Mouse (Mus musculus) limb, embryonic 15.5 days (tissue): ENCODE results near the gene Slc46a2. TPM values are rescaled to one million over a fixed set of nuclear protein-coding genes. Genes with fewer than 3 reads are reported as not detected.
A peak's percentile ranks its signal among the peaks of the same experiment; 100 is the strongest.

Experiments
- ATAC-seq: fragments of 200-750 bp; cut with Nextera tagmentation; 2 replicates; pipeline ENCODE4 v1.8.0; 2017; ENCODE audit warnings: low read depth, moderate TSS enrichment; ENCODE audit not compliant: insufficient number of reproducible peaks, low FRiP score, low TSS enrichment
- H3K27ac ChIP-seq: fragments of 300-500 bp; sonication (generic); 2 replicates; pipeline ENCODE4 v1.5.1; 2015; ENCODE audit warnings: moderate library complexity, mild to moderate bottlenecking, inconsistent platforms
- H3K27me3 ChIP-seq: fragments of 300-500 bp; sonication (generic); 2 replicates; pipeline ENCODE4 v1.6.1; 2015; ENCODE audit warnings: inconsistent platforms
- H3K36me3 ChIP-seq: fragments of 300-500 bp; sonication (generic); 2 replicates; pipeline ENCODE4 v1.6.1; 2015; ENCODE audit warnings: inconsistent platforms
- H3K4me1 ChIP-seq: fragments of 300-500 bp; sonication (generic); 2 replicates; pipeline ENCODE4 v1.6.1; 2015; ENCODE audit warnings: inconsistent platforms
- H3K4me2 ChIP-seq: fragments of 300-500 bp; sonication (generic); 2 replicates; pipeline ENCODE4 v1.6.1; 2015; ENCODE audit warnings: mild to moderate bottlenecking, inconsistent platforms
- H3K4me3 ChIP-seq: fragments of 300-500 bp; sonication (generic); 2 replicates; pipeline ENCODE4 v1.5.1; 2015; ENCODE audit warnings: mild to moderate bottlenecking, inconsistent platforms
- H3K9ac ChIP-seq: fragments of 300-500 bp; sonication (generic); 2 replicates; pipeline ENCODE4 v1.6.1; 2015; ENCODE audit warnings: inconsistent platforms
- H3K9me3 ChIP-seq: fragments of 300-500 bp; sonication (generic); 2 replicates; pipeline ENCODE4 v1.6.1; 2016; ENCODE audit warnings: inconsistent platforms
- WGBS: fragments of 180-500 bp; shearing (Covaris S2); methylation state at CpG from one replicate; pipeline ENCODE4 v1.1.7; 2015; 5-methylcytosine and 5-hydroxymethylcytosine counted together
- polyA plus RNA-seq: library from polyadenylated mRNA; unstranded; fragments of >200 nt; fragmentation: Nextera tagmentation; extraction: Ambion mirVana; gene quantifications from 2 replicates; pipeline ENCODE4 v1.2.1, GENCODE M21; 2015

Slc46a2 gene
- polyA plus RNA-seq, 1 experiment from 2014 or later = 5.6 TPM

- 51% methylated on average over 6 of the region's 6 CpGs for WGBS
- no peaks in the 10 kb centered on the region for H3K9me3 ChIP-seq
- H3K9ac ChIP-seq = no peak overlapping the region
- peak overlapping the region; percentile 19; the same call in 1 of the 2 replicates for H3K4me2 ChIP-seq
- 0 out of 2 replicates have a peak, but pooled peaks have one; percentile 58 for ATAC-seq
- peak overlapping the region; percentile 91 for H3K27ac ChIP-seq
- H3K27me3 ChIP-seq = no peaks in the 10 kb centered on the region
- no peaks in the 10 kb centered on the region for H3K36me3 ChIP-seq
- no peak overlapping the region for H3K4me3 ChIP-seq
- peaks cover 12% of the 10 kb centered on the region for H3K4me1 ChIP-seq
These were observed 44.4 kb downstream of the Slc46a2 start for GRCm38 (mm10) chr4:59870433-59870832.

- no peaks in the 10 kb centered on the region for H3K27me3 ChIP-seq
- WGBS = 25% methylated on average over 6 of the region's 6 CpGs
- no peak for ATAC-seq
- no peak overlapping the region for H3K4me3 ChIP-seq
- peak overlapping the region; percentile 91 for H3K27ac ChIP-seq
- H3K9me3 ChIP-seq = no peaks in the 10 kb centered on the region
- no peak overlapping the region for H3K9ac ChIP-seq
- H3K4me2 ChIP-seq = peak overlapping the region; percentile 19; the same call in 1 of the 2 replicates
- H3K36me3 ChIP-seq = no peaks in the 10 kb centered on the region
- H3K4me1 ChIP-seq = peaks cover 12% of the 10 kb centered on the region
These were observed 45.3 kb downstream of the Slc46a2 start for GRCm38 (mm10) chr4:59869488-59870057.

GRCm38 (mm10) chr4:59868086-59868485 is 46.8 kb downstream of the Slc46a2 start:
- Histone ChIP-seq H3K4me1 (peaks cover 12% of the 10 kb centered on the region), H3K36me3 (no peaks in the 10 kb centered on the region), H3K27ac (no peak overlapping the region), H3K9me3 (no peaks in the 10 kb centered on the region), H3K27me3 (no peaks in the 10 kb centered on the region), H3K4me3 (no peak overlapping the region), H3K9ac (no peak overlapping the region), H3K4me2 (no peak overlapping the region)
- 86% methylated on average over 11 of the region's 11 CpGs for WGBS
- no peak for ATAC-seq

- WGBS = 76% methylated on average over 6 of the region's 6 CpGs
- ATAC-seq = no peak
These were observed 51.0 kb downstream of the Slc46a2 start for GRCm38 (mm10) chr4:59863869-59864268.

GRCm38 (mm10) chr4:59862335-59862734 is 52.5 kb downstream of the Slc46a2 start:
- WGBS = 72% methylated on average over 1 of the region's 1 CpGs
- Histone ChIP-seq H3K4me1 (0 out of 2 replicates have a peak, but pooled peaks cover 4% of the 10 kb centered on the region), H3K27me3 (no peaks in the 10 kb centered on the region), H3K9me3 (no peaks in the 10 kb centered on the region), H3K36me3 (peaks cover 4% of the 10 kb centered on the region; the same call in 1 of the 2 replicates), H3K9ac (no peak overlapping the region), H3K4me3 (no peak overlapping the region), H3K4me2 (no peak overlapping the region), H3K27ac (no peak overlapping the region)
- ATAC-seq = no peak

More at GRCm38 (mm10) chr4:59863869-59864268, 51.0 kb downstream of the Slc46a2 start:
- Histone ChIP-seq H3K4me3 (no peak overlapping the region), H3K9me3 (no peaks in the 10 kb centered on the region), H3K27me3 (no peaks in the 10 kb centered on the region), H3K36me3 (no peaks in the 10 kb centered on the region), H3K4me2 (no peak overlapping the region), H3K4me1 (0 out of 2 replicates have a peak, but pooled peaks cover 4% of the 10 kb centered on the region), H3K9ac (no peak overlapping the region), H3K27ac (no peak overlapping the region)

GRCm38 (mm10) chr4:59861871-59862270 is 53.0 kb downstream of the Slc46a2 start:
- 33% methylated on average over 4 of the region's 4 CpGs for WGBS
- 0 out of 2 replicates have a peak, but pooled peaks cover 4% of the 10 kb centered on the region for H3K4me1 ChIP-seq
- no peak for ATAC-seq

GRCm38 (mm10) chr4:59860431-59860830 is 54.4 kb downstream of the Slc46a2 start:
- 0 out of 2 replicates have a peak, but pooled peaks cover 4% of the 10 kb centered on the region for H3K4me1 ChIP-seq
- H3K4me2 ChIP-seq = no peak overlapping the region
- H3K4me3 ChIP-seq = no peak overlapping the region
- H3K9ac ChIP-seq = no peak overlapping the region
- no peak for ATAC-seq
- H3K36me3 ChIP-seq = peaks cover 6% of the 10 kb centered on the region; the same call in 1 of the 2 replicates
- no peaks in the 10 kb centered on the region for H3K9me3 ChIP-seq
- no peak overlapping the region for H3K27ac ChIP-seq
- no peaks in the 10 kb centered on the region for H3K27me3 ChIP-seq
- 46% methylated on average over 2 of the region's 2 CpGs for WGBS

More at GRCm38 (mm10) chr4:59861871-59862270, 53.0 kb downstream of the Slc46a2 start:
- Histone ChIP-seq H3K27ac (no peak overlapping the region), H3K27me3 (no peaks in the 10 kb centered on the region), H3K36me3 (peaks cover 6% of the 10 kb centered on the region; the same call in 1 of the 2 replicates), H3K9me3 (no peaks in the 10 kb centered on the region), H3K9ac (no peak overlapping the region), H3K4me3 (no peak overlapping the region), H3K4me2 (no peak overlapping the region)

GRCm38 (mm10) chr4:59859693-59860425 is 55.0 kb downstream of the Slc46a2 start:
- H3K4me2 ChIP-seq = no peak overlapping the region
- H3K27me3 ChIP-seq = no peaks in the 10 kb centered on the region
- 0 out of 2 replicates have a peak, but pooled peaks cover 4% of the 10 kb centered on the region for H3K4me1 ChIP-seq
- 53% methylated on average over 16 of the region's 16 CpGs for WGBS
- no peaks in the 10 kb centered on the region for H3K9me3 ChIP-seq
- H3K4me3 ChIP-seq = no peak overlapping the region
- no peak overlapping the region for H3K9ac ChIP-seq
- ATAC-seq = no peak
- no peak overlapping the region for H3K27ac ChIP-seq
- H3K36me3 ChIP-seq = peaks cover 6% of the 10 kb centered on the region; the same call in 1 of the 2 replicates

Other genes with a start within 250 kb of the Slc46a2 start
- 38.7 and 43.6 TPM in 2 replicates for gene Inip, start 113.5 kb downstream of the Slc46a2 start, polyA plus RNA-seq
- gene Snx30, start 109.2 kb downstream of the Slc46a2 start, polyA plus RNA-seq = 7.5 and 9.3 TPM in 2 replicates
- not detected in 2 replicates for gene Mup4, start 45.7 kb upstream of the Slc46a2 start, polyA plus RNA-seq
- gene Mup6, start 49.2 kb upstream of the Slc46a2 start, polyA plus RNA-seq = not detected in 2 replicates
- gene Mup7, start 155.4 kb upstream of the Slc46a2 start, polyA plus RNA-seq = 0.42 and 0.91 TPM in 2 replicates
- 1.9 and 2.8 TPM in 2 replicates for gene Mup2, start 239.2 kb upstream of the Slc46a2 start, polyA plus RNA-seq